Mouse (Mus musculus) C2C12 (cell line): Measurements from ENCODE around the gene Mylk2. TPM values are rescaled to one million over a fixed set of nuclear protein-coding genes. Genes with fewer than 3 reads are reported as not detected.

ENCODE experiments used
- H3K27me3 ChIP-seq: one replicate; pipeline ENCODE4 v1.6.1; 2011; ENCODE audit not compliant: control insufficient read depth, insufficient read depth, insufficient read length
- H3K36me3 ChIP-seq: one replicate; pipeline ENCODE4 v1.6.1; 2011; ENCODE audit not compliant: control insufficient read depth, insufficient read depth
- H3K4me3 ChIP-seq: one replicate; pipeline ENCODE4 v1.5.1; 2011; ENCODE audit warnings: mild to moderate bottlenecking, control low read depth; ENCODE audit not compliant: poor library complexity, insufficient read depth, severe bottlenecking
- H3K79me2 ChIP-seq: one replicate; pipeline ENCODE4 v1.6.1; 2011; ENCODE audit not compliant: control insufficient read depth, insufficient read depth
- H3K79me3 ChIP-seq: one replicate; pipeline ENCODE4 v1.6.1; 2011; ENCODE audit warnings: low read depth, control low read depth
- H3ac ChIP-seq: one replicate; pipeline ENCODE3; 2011; ENCODE audit warnings: low read depth; ENCODE audit not compliant: control insufficient read depth, insufficient read length
- CEBPB ChIP-seq: IDR thresholded peaks from one replicate; pipeline ENCODE4 v1.6.1; 2011; ENCODE audit warnings: low read depth, mild to moderate bottlenecking, control low read depth, moderate library complexity
- CTCF ChIP-seq: IDR thresholded peaks from one replicate; pipeline ENCODE4 v1.5.1; 2011; ENCODE audit not compliant: control insufficient read depth, insufficient read depth, insufficient read length
- FOSL1 ChIP-seq: IDR thresholded peaks from one replicate; pipeline ENCODE4 v1.8.0; 2011; ENCODE audit warnings: mild to moderate bottlenecking, low read length; ENCODE audit not compliant: poor library complexity, insufficient read depth, severe bottlenecking
- MAX ChIP-seq: IDR thresholded peaks from one replicate; pipeline ENCODE4 v1.6.1; 2011; ENCODE audit warnings: mild to moderate bottlenecking, control low read depth
- MYOD1 ChIP-seq: IDR thresholded peaks from one replicate; pipeline ENCODE4 v1.6.1; 2011; ENCODE audit warnings: low read depth; ENCODE audit not compliant: control insufficient read depth, insufficient read length
- MYOG ChIP-seq: IDR thresholded peaks from one replicate; pipeline ENCODE4 v1.6.1; 2011; ENCODE audit not compliant: control insufficient read depth, insufficient read length; ENCODE audit errors: extremely low read depth
- USF1 ChIP-seq: IDR thresholded peaks from one replicate; pipeline ENCODE4 v1.6.1; 2011; ENCODE audit warnings: low read depth, mild to moderate bottlenecking, control low read depth, moderate library complexity
- polyA plus RNA-seq: library from polyadenylated mRNA; unstranded; fragments of >200 nt; fragmentation: generic; extraction: Trizol; gene quantifications from one replicate; pipeline ENCODE4 v1.2.1, GENCODE M21; 2012; ENCODE audit warnings: missing spikeins

Gene Mylk2
- polyA plus RNA-seq, 1 experiment: 3.9 TPM

GRCm38 (mm10) chr2:152901296-152901695 is 9.9 kb upstream of the Mylk2 start:
- no peak for TF ChIP-seq CTCF
- TF ChIP-seq CEBPB: no peak
- TF ChIP-seq MYOG: no peak
- no peak for TF ChIP-seq FOSL1
- TF ChIP-seq MYOD1: no peak
- no peak for TF ChIP-seq MAX
- no peak for TF ChIP-seq USF1
- Histone ChIP-seq H3K79me2 (no peaks in the 10 kb centered on the region), H3K36me3 (peaks cover 9% of the 10 kb centered on the region), H3K27me3 (no peaks in the 10 kb centered on the region), H3ac (no peak overlapping the region), H3K79me3 (no peaks in the 10 kb centered on the region), H3K4me3 (no peak overlapping the region)

GRCm38 (mm10) chr2:152902658-152903057 is 8.5 kb upstream of the Mylk2 start:
- H3K27me3 ChIP-seq: no peaks in the 10 kb centered on the region
- no peak for TF ChIP-seq CEBPB
- no peak for TF ChIP-seq MYOG
- TF ChIP-seq USF1: no peak
- no peak for TF ChIP-seq MYOD1
- no peak for TF ChIP-seq MAX
- no peak for TF ChIP-seq CTCF
- no peak overlapping the region for H3ac ChIP-seq
- H3K4me3 ChIP-seq: no peak overlapping the region
- no peaks in the 10 kb centered on the region for H3K79me2 ChIP-seq
- H3K79me3 ChIP-seq: no peaks in the 10 kb centered on the region
- H3K36me3 ChIP-seq: peaks cover 4% of the 10 kb centered on the region

GRCm38 (mm10) chr2:152903586-152903985 is 7.6 kb upstream of the Mylk2 start:
- TF ChIP-seq MYOG: no peak
- TF ChIP-seq USF1: peak; percentile 96
- no peak for TF ChIP-seq MYOD1
- no peak for TF ChIP-seq FOSL1
- TF ChIP-seq CTCF: no peak
- no peak for TF ChIP-seq MAX
- TF ChIP-seq CEBPB: no peak
- Histone ChIP-seq H3ac (peak overlapping the region; percentile 31), H3K79me2 (no peaks in the 10 kb centered on the region), H3K27me3 (no peaks in the 10 kb centered on the region), H3K79me3 (no peaks in the 10 kb centered on the region), H3K36me3 (peaks cover 3% of the 10 kb centered on the region), H3K4me3 (no peak overlapping the region)

- H3K27me3 ChIP-seq: no peaks in the 10 kb centered on the region
- TF ChIP-seq FOSL1 (peak; percentile 20), CTCF (no peak), MYOG (no peak), MYOD1 (peak; percentile 24), USF1 (peak; percentile 90), MAX (no peak), CEBPB (no peak)
- peak overlapping the region; percentile 31 for H3ac ChIP-seq
- no peaks in the 10 kb centered on the region for H3K79me2 ChIP-seq
- H3K36me3 ChIP-seq: no peaks in the 10 kb centered on the region
- no peaks in the 10 kb centered on the region for H3K79me3 ChIP-seq
- no peak overlapping the region for H3K4me3 ChIP-seq
These were observed 7.0 kb upstream of the Mylk2 start for GRCm38 (mm10) chr2:152904127-152904643.

GRCm38 (mm10) chr2:152905036-152905829 is 5.9 kb upstream of the Mylk2 start:
- no peaks in the 10 kb centered on the region for H3K36me3 ChIP-seq
- H3ac ChIP-seq: peak overlapping the region; percentile 8
- TF ChIP-seq CTCF: no peak
- peak; percentile 94 for TF ChIP-seq MYOD1
- no peaks in the 10 kb centered on the region for H3K79me2 ChIP-seq
- no peaks in the 10 kb centered on the region for H3K27me3 ChIP-seq
- no peaks in the 10 kb centered on the region for H3K79me3 ChIP-seq
- H3K4me3 ChIP-seq: no peak overlapping the region
